Mouse (Mus musculus): Measurements from ENCODE around the gene Adat3.

The Adat3 gene

GRCm38 (mm10) chr10:80602698-80603325, at the start of gene Adat3, which contains the start of gene Scamp4:
Gene Adat3 (plus strand): TSS chr10:80602880.
Gene Scamp4 (plus strand): TSS chr10:80602872.
- DNase-seq, result peak; percentile 92 to 94

- no peak for DNase-seq
These were observed 49.1 kb upstream of the Adat3 start for GRCm38 (mm10) chr10:80553575-80553974.

- no peak for DNase-seq
These were observed 48.7 kb upstream of the Adat3 start for GRCm38 (mm10) chr10:80553997-80554396.

DNA sequence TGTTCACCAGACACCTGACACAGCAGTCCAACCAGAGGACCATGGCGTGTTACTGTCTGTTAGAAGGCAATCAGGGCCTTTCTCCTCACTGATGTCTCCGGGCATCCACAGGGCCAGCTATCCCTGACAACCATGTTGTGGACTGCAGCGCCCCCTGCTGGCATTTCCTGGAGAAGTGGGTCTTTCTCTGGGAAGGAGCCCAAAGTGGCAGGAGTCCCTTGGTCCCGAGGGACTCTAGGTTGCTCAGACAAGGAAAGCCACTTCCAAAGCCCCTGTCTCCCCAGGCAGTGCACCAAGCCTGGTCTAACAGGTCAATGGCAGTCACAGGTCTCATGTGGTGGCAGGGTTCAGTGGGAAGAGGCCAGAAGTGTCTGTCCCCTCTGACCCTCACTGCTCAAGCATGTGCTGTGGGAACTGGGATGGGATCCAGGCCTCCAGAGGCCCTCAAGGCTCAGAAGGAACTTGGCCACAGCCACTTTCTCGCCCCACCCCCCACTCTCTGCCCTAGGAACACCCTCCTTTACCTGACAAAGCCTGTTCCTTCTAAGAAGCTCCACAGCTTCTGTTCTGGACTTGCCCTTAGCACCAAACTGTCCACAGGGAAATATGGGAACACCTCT, 45.2 kb upstream of the Adat3 start:
- DNase-seq, result no peak

- DNase-seq, result no peak
These were observed 43.2 kb upstream of the Adat3 start for GRCm38 (mm10) chr10:80559431-80559830.

DNA sequence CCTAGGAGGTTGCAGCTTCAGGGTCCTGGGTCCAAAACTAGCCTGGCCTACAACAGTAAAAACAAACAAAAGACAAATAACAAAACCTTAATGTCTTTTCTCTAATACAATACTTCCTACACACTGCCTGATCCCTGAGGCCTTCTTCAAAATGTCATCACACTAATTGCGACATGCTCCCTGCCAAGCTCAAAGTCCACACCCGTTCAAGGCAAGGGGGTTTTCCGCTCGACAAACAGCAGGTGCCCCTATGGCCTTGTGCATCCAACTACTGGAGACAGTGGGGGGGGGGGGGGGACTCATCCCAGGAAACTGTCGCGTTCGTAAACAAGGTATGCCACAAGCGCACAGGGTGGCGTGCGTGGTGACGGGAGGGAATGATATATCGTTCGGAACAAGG, 42.1 kb upstream of the Adat3 start:
- no peak for DNase-seq

DNA sequence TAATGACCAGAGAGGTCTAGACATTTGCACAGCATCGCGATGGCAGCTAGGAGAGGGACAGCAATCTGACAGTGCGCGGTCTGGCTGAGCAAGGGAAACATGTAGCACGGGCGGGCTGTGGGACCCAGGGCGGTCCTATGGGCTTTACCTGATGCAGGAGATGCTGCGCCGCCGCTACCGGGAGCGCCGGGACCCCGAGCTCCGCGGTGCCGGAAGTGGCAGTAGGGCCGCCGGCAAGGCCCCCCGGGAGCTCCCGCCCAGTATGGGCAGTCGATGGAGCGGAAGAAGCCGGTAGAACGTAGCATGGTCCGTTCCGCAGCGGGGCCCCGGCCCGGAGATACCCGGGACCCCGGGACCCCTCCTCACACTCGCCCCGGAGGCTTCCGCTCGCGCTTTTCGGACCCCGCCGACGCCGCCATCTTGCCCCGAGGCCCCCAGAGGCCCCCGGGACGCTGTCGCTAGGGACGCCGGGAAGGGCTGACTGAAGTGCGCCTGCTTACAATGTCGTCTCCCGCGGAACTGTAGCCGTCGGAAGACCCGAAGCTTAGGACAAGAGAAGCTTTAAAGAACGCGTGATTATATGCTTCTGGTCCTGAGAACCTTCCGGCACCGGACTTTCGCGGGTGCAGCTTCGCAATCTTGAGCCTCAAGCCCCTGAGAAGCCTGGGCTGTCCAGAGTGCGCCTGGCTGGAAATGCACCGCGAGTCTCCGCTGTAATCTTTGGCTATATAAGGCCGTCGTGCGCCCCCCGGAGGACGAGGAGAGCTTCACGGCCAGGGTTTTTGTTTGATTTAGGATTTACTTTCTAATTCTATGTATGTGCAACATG, 41.4 kb upstream of the Adat3 start, which contains the start of gene Rexo1:
Gene Rexo1 (minus strand): TSS at position 445 of the 829 bp plus-strand sequence.
- DNase-seq, result peak; percentile 81 to 87

DNA sequence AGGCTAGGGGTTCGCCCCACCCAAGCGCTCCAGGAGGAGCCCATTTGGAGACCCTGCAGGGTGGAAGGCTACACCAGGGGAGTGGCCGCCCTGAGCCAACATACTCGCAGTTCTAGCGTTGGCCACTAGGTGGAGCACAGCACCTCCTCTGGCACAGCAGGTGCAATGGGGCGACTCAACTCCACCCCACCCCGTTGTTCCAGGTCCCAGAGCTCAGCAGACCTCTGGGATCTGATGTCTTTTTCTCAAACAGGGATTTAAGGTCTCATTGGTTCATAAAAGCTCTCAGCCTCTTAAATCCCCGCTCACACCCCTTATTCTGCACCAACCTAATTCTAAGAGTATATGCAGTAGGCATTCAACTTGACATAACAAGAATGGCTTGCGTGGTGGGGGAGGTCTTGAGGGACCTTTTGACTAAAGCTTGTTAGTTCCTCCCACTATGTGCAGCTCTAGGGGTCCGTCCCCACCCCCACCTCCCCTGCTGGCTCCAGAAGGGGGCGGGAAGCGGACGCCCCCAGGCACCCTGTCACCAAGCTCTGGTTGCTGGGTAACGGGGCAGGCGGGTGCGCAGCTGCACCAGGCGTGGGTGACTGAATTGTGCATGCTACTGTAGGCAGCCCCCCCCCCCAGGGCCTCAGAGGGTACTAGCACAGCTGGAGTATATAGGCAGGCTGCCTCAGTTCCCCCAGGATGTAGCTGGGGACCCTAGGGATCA, 36.1 kb upstream of the Adat3 start:
- peak; percentile 77 to 82 for DNase-seq

- no peak for DNase-seq
These were observed 33.8 kb upstream of the Adat3 start for GRCm38 (mm10) chr10:80568876-80569275.

- no peak for DNase-seq
These were observed 33.0 kb upstream of the Adat3 start for GRCm38 (mm10) chr10:80569664-80570066.

- DNase-seq, result no peak
These were observed 32.3 kb upstream of the Adat3 start for GRCm38 (mm10) chr10:80570419-80570818.

- DNase-seq, result no peak
These were observed 31.5 kb upstream of the Adat3 start for GRCm38 (mm10) chr10:80570871-80571836.

- no peak for DNase-seq
These were observed 30.2 kb upstream of the Adat3 start for GRCm38 (mm10) chr10:80572477-80572876.

GRCm38 (mm10) chr10:80573944-80574343, 28.7 kb upstream of the Adat3 start:
- no peak for DNase-seq

GRCm38 (mm10) chr10:80574896-80575295, 27.8 kb upstream of the Adat3 start:
- DNase-seq, result no peak

GRCm38 (mm10) chr10:80575925-80576324, 26.8 kb upstream of the Adat3 start:
- no peak for DNase-seq

- DNase-seq, result peak in 1 of 2 experiments; percentile 68
These were observed 26.1 kb upstream of the Adat3 start for GRCm38 (mm10) chr10:80576351-80577194.

DNA sequence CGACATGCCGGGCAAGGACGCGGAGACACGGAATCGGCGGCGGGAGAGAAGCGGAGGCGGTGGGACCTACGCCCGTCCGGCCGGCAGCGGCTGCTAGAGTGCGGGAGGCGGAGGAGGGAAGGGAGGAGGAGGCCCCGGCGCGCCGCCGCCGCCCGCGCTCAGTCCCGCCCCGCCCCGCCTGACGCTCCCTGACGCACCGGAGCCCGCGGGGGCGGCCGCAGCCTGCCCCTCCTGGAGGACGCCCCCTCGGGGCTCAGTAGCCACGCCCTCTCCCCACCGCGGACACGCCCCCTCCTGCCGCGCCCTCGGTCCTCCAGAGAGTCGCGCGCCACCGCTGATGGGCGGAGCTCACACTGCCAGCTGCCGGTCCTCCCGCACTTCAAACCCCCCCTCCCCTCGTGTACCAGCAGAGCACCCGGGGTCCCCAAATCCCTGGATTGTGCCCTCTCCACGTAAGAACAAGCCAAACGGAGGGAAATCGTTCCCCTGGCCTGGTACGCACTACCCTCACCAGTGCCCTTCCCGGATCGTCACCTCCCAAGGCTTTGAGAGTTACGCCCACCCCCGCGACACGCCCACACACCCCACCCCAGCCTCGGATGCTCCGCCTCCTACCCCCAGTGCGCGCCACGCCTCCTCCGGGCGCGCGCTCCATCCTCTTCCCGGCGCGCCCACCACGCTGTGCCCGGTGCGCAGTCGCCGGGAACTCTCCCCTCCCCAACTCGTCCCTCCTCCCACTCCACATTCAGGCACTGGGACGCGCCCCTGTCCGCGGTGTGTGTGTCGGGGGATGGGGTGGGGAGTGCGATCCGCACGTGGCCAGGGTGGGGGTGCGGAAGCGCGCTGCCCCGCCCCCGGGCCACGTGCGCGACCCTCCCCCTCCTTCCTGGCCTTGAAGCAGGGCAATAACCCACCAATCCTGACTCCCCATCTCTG, 25.2 kb upstream of the Adat3 start, which contains the start of gene Klf16:
Gene Klf16 (minus strand): TSS at position 127 of the 936 bp plus-strand sequence.
- DNase-seq, result peak; percentile 97 to 98

DNA sequence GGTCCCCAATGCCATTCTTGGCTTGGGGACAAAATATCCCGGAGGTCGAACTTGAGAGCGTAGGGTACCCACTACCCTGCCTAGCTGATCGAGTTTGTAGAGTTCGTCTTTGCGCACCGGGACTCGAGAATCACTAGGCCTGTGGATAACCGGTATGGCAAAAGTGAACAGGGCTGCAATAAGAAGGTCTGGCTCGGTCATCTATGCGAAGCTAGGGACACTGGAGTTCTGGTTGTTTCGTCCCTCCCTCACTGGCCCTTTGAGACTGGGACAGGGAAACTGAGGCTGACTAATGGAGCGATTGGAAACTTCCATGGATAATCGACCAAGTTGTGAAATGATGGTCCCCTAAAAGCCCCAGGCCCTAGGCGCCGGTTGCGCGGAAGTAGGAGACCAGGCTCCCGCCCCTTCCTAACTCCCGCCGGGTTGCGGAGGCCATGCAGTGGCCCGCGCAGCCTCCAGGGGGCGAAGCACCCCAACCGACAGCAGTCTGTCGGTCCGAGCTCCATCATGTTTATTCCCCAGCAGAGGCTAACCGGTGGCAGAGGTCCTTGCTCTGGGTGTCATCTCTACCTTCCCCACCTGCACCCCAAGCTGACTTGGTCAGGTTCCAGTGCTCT, 24.4 kb upstream of the Adat3 start:
- DNase-seq, result peak; percentile 78 to 82
